Mouse (Mus musculus): ENCODE results near the gene Ppp1r21. TPM values are rescaled to one million over a fixed set of nuclear protein-coding genes. Genes with fewer than 3 reads are reported as not detected.

Gene Ppp1r21
- 10 to 100 TPM; 67.4 to 78.8 TPM for total RNA-seq (2021)
- long read RNA-seq, experiment 1, transcript Ppp1r21-201 (22 exons, 3,141 nt), result major isoform, 21 of 26 reads
- long read RNA-seq, experiment 1, partial matches to known transcripts, result 2 of 26 reads
- long read RNA-seq, experiment 1, other reads (novel, unspliced or antisense), result 3 of 26 reads
- long read RNA-seq, experiment 2, transcript Ppp1r21-201 (22 exons, 3,141 nt), result major isoform, 24 of 27 reads
- long read RNA-seq, experiment 2, partial matches to known transcripts, result 1 of 27 reads
- long read RNA-seq, experiment 2, other reads (novel, unspliced or antisense), result 2 of 27 reads

GRCm38 (mm10) chr17:88529519-88530235 is at the start of gene Ppp1r21:
Gene Ppp1r21 (plus strand): TSS chr17:88530118.
- DNase-seq (ENCODE audit: low spot score in 2 of 2), result peak; percentile 99
- intact Hi-C loops (cut with DNase I), result no loop called here

GRCm38 (mm10) chr17:88480369-88480768 is 49.5 kb upstream of the Ppp1r21 start:
- intact Hi-C loops (cut with DNase I), result no loop called here
- no peak for DNase-seq (ENCODE audit: low spot score in 2 of 2)

- intact Hi-C loops (cut with DNase I), result no loop called here
- DNase-seq (ENCODE audit: low spot score in 2 of 2), result no peak
Observed at GRCm38 (mm10) chr17:88481062-88481461, 48.9 kb upstream of the Ppp1r21 start.

- no peak for DNase-seq (ENCODE audit: low spot score in 2 of 2)
- intact Hi-C loops (cut with DNase I), result no loop called here
Observed at GRCm38 (mm10) chr17:88481587-88481986, 48.3 kb upstream of the Ppp1r21 start.

- intact Hi-C loops (cut with DNase I), result no loop called here
- DNase-seq (ENCODE audit: low spot score in 2 of 2), result no peak
Observed at GRCm38 (mm10) chr17:88484539-88484938, 45.4 kb upstream of the Ppp1r21 start.

- DNase-seq (ENCODE audit: low spot score in 2 of 2), result no peak
- intact Hi-C loops (cut with DNase I), result no loop called here
Observed at GRCm38 (mm10) chr17:88484951-88485350, 45.0 kb upstream of the Ppp1r21 start.

- intact Hi-C loops (cut with DNase I), result no loop called here
- DNase-seq (ENCODE audit: low spot score in 2 of 2), result no peak
Observed at GRCm38 (mm10) chr17:88490546-88490945, 39.4 kb upstream of the Ppp1r21 start.

GRCm38 (mm10) chr17:88491366-88492106 is 38.4 kb upstream of the Ppp1r21 start:
- DNase-seq (ENCODE audit: low spot score in 2 of 2), result no peak
- intact Hi-C loops (cut with DNase I), result no loop called here

- intact Hi-C loops (cut with DNase I), result no loop called here
Observed at GRCm38 (mm10) chr17:88492107-88492460, 37.8 kb upstream of the Ppp1r21 start.

GRCm38 (mm10) chr17:88493551-88493950 is 36.4 kb upstream of the Ppp1r21 start:
- DNase-seq (ENCODE audit: low spot score in 2 of 2), result no peak
- intact Hi-C loops (cut with DNase I), result no loop called here

More at GRCm38 (mm10) chr17:88492107-88492460, 37.8 kb upstream of the Ppp1r21 start:
- DNase-seq (ENCODE audit: low spot score in 2 of 2), result no peak

- intact Hi-C loops (cut with DNase I), result no loop called here
- peak; percentile 51 to 84 for DNase-seq (ENCODE audit: low spot score in 2 of 2)
Observed at GRCm38 (mm10) chr17:88494121-88494771, 35.7 kb upstream of the Ppp1r21 start.

GRCm38 (mm10) chr17:88494772-88495132 is 35.2 kb upstream of the Ppp1r21 start:
- intact Hi-C loops (cut with DNase I), result no loop called here
- DNase-seq (ENCODE audit: low spot score in 2 of 2), result no peak

- intact Hi-C loops (cut with DNase I), result no loop called here
- no peak for DNase-seq (ENCODE audit: low spot score in 2 of 2)
Observed at GRCm38 (mm10) chr17:88498090-88498682, 31.7 kb upstream of the Ppp1r21 start.

- DNase-seq (ENCODE audit: low spot score in 2 of 2), result no peak
- intact Hi-C loops (cut with DNase I), result no loop called here
Observed at GRCm38 (mm10) chr17:88504056-88504455, 25.9 kb upstream of the Ppp1r21 start.

- intact Hi-C loops (cut with DNase I), result no loop called here
- peak in 1 of 2 experiments; percentile 61 for DNase-seq (ENCODE audit: low spot score in 2 of 2)
Observed at GRCm38 (mm10) chr17:88505275-88505723, 24.6 kb upstream of the Ppp1r21 start.

GRCm38 (mm10) chr17:88505941-88506340 is 24.0 kb upstream of the Ppp1r21 start:
- no peak for DNase-seq (ENCODE audit: low spot score in 2 of 2)
- intact Hi-C loops (cut with DNase I), result no loop called here

GRCm38 (mm10) chr17:88507376-88507775 is 22.5 kb upstream of the Ppp1r21 start:
- no peak for DNase-seq (ENCODE audit: low spot score in 2 of 2)
- intact Hi-C loops (cut with DNase I), result no loop called here

- intact Hi-C loops (cut with DNase I), result no loop called here
Observed at GRCm38 (mm10) chr17:88508846-88509508, 20.9 kb upstream of the Ppp1r21 start.

GRCm38 (mm10) chr17:88509999-88510398 is 19.9 kb upstream of the Ppp1r21 start:
- intact Hi-C loops (cut with DNase I), result loop anchor here (2.0 kb wide), 1 partner anchor 69 kb away; the partner anchor contains the start of gene Foxn2
- DNase-seq (ENCODE audit: low spot score in 2 of 2), result no peak

More at GRCm38 (mm10) chr17:88508846-88509508, 20.9 kb upstream of the Ppp1r21 start:
- DNase-seq (ENCODE audit: low spot score in 2 of 2), result peak; percentile 27 to 33
